Mouse (Mus musculus): ENCODE data around the gene Zic4.

DNA sequence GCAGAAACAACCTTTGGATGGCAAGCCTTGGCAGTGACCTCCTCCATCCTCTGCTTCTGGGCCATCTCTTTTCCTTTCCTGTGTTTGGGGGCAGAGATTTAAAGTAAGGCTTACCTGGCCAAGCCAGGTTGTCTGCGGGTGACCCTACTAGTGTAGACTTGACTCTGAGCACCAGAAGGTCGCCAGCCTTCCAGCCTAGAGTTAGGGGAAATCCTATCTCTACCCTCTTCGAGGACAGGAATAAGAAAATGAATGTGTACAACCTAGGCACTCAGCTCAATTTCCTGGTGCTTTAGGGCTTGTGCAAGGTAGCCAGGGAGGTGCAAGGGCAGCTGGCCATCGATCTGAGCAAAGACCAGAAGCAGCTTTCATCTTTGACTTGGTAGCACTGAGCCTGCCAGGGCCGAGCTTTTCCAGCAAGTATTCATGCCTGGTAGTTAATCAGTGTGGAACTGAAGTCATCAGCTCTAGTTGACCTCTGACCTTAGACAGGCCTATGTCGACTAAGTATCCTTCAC is 8.0 kb downstream of the Zic4 start:
- TF ChIP-seq POLR2A (IDR thresholded peaks at IDR 0.05; ENCODE audit: control insufficient read depth, extremely low read depth, insufficient read depth, low read length, poor library complexity) (no peak), CTCF (IDR thresholded peaks at IDR 0.05; ENCODE audit: borderline replicate concordance, control insufficient read depth, extremely low read depth, insufficient read depth, low read length, poor library complexity) (no peak)
